Mouse (Mus musculus) embryonic facial prominence, embryonic 15.5 days (tissue): ENCODE data around the gene Mmp25. TPM values are rescaled to one million over a fixed set of nuclear protein-coding genes. Genes with fewer than 3 reads are reported as not detected.

Experiments
- ATAC-seq: fragments of 200-750 bp; cut with Nextera tagmentation; 2 replicates; pipeline ENCODE4 v1.8.0; 2017; ENCODE audit warnings: low read depth, moderate TSS enrichment; ENCODE audit not compliant: insufficient number of reproducible peaks, low FRiP score, low TSS enrichment
- H3K27ac ChIP-seq: fragments of 300-500 bp; sonication (generic); replicated peaks from 2 replicates; pipeline ENCODE4 v1.5.1; 2015; ENCODE audit warnings: mild to moderate bottlenecking, inconsistent platforms
- H3K27me3 ChIP-seq: fragments of 300-500 bp; sonication (generic); 2 replicates; pipeline ENCODE4 v1.6.1; 2015; ENCODE audit warnings: inconsistent platforms
- H3K36me3 ChIP-seq: fragments of 300-500 bp; sonication (generic); 2 replicates; pipeline ENCODE4 v1.6.1; 2015; ENCODE audit warnings: mild to moderate bottlenecking, inconsistent platforms
- H3K4me1 ChIP-seq: fragments of 300-500 bp; sonication (generic); 2 replicates; pipeline ENCODE4 v1.6.1; 2015; ENCODE audit warnings: inconsistent platforms
- H3K4me2 ChIP-seq: fragments of 300-500 bp; sonication (generic); replicated peaks from 2 replicates; pipeline ENCODE4 v1.6.1; 2015; ENCODE audit warnings: mild to moderate bottlenecking, inconsistent platforms
- H3K4me3 ChIP-seq: fragments of 300-500 bp; sonication (generic); replicated peaks from 2 replicates; pipeline ENCODE4 v1.5.1; 2015; ENCODE audit warnings: mild to moderate bottlenecking, inconsistent platforms
- H3K9ac ChIP-seq: fragments of 300-500 bp; sonication (generic); 2 replicates; pipeline ENCODE4 v1.6.1; 2015; ENCODE audit warnings: inconsistent platforms
- H3K9me3 ChIP-seq: fragments of 300-500 bp; sonication (generic); replicated peaks from 2 replicates; pipeline ENCODE4 v1.6.1; 2016; ENCODE audit warnings: inconsistent platforms
- WGBS: fragments of 180-500 bp; shearing (Covaris S2); methylation state at CpG from one replicate; pipeline ENCODE4 v1.1.7; 2015; 5-methylcytosine and 5-hydroxymethylcytosine counted together
- polyA plus RNA-seq: library from polyadenylated mRNA; unstranded; fragments of >200 nt; fragmentation: Nextera tagmentation; extraction: Ambion mirVana; gene quantifications from 2 replicates; pipeline ENCODE4 v1.2.1, GENCODE M21; 2015

Mmp25 gene
- 0.76 and 0.81 TPM in 2 replicates for polyA plus RNA-seq

- 1% methylated on average over 58 of the region's 58 CpGs for WGBS
- ATAC-seq: 0 out of 2 replicates have a peak, but pooled peaks have one; percentile 13
These were observed at the start of gene Mmp25 for GRCm38 (mm10) chr17:23644613-23645495. Mmp25 (minus strand) TSS chr17:23645277.

GRCm38 (mm10) chr17:23694491-23694890 lies 49.4 kb upstream of the Mmp25 start:
- no peak overlapping the region for H3K4me2 ChIP-seq
- no peak overlapping the region for H3K9ac ChIP-seq
- peaks cover 17% of the 10 kb centered on the region for H3K27me3 ChIP-seq
- peaks cover 5% of the 10 kb centered on the region for H3K4me1 ChIP-seq
- no peaks in the 10 kb centered on the region for H3K36me3 ChIP-seq
- H3K9me3 ChIP-seq: no peaks in the 10 kb centered on the region
- WGBS: 45% methylated on average over 1 of the region's 1 CpGs
- no peak overlapping the region for H3K4me3 ChIP-seq
- H3K27ac ChIP-seq: no peak overlapping the region
- ATAC-seq: no peak

More at GRCm38 (mm10) chr17:23644613-23645495, at the start of gene Mmp25:
- peak within 1 kb of the TSS; percentile 82 for H3K4me2 ChIP-seq
- H3K4me3 ChIP-seq: peak within 1 kb of the TSS; percentile 46
- H3K4me1 ChIP-seq: peaks cover 13% of the 10 kb centered on the region
- H3K27ac ChIP-seq: no peak within 1 kb of the TSS
- no peaks in the 10 kb centered on the region for H3K36me3 ChIP-seq
- 0 out of 2 replicates have a peak, but pooled peaks cover 4% of the 10 kb centered on the region for H3K9me3 ChIP-seq
- H3K27me3 ChIP-seq: peaks cover 35% of the 10 kb centered on the region
- H3K9ac ChIP-seq: peak within 1 kb of the TSS; percentile 10

- peak; percentile 87 for ATAC-seq
- whole genome bisulfite sequencing: 13% methylated on average over 15 of the region's 15 CpGs
- peak within 1 kb of the TSS; percentile 4; the same call in 1 of the 2 replicates for H3K9ac ChIP-seq
- peak within 1 kb of the TSS; percentile 24 for H3K4me3 ChIP-seq
- H3K27ac ChIP-seq: no peak within 1 kb of the TSS
- peaks cover 15% of the 10 kb centered on the region; the same call in 1 of the 2 replicates for H3K4me1 ChIP-seq
- peaks cover 55% of the 10 kb centered on the region for H3K27me3 ChIP-seq
- no peaks in the 10 kb centered on the region for H3K9me3 ChIP-seq
- H3K4me2 ChIP-seq: peak within 1 kb of the TSS; percentile 17; the same call in 1 of the 2 replicates
- H3K36me3 ChIP-seq: no peaks in the 10 kb centered on the region
These were observed 39.0 kb upstream of the Mmp25 start, which contains the start of gene Cldn9 for GRCm38 (mm10) chr17:23683856-23684672. Cldn9 (minus strand) TSS chr17:23684026.

- Histone ChIP-seq H3K27ac (no peak overlapping the region), H3K9ac (peak overlapping the region; percentile 4; the same call in 1 of the 2 replicates), H3K4me1 (peaks cover 15% of the 10 kb centered on the region; the same call in 1 of the 2 replicates), H3K36me3 (no peaks in the 10 kb centered on the region), H3K9me3 (no peaks in the 10 kb centered on the region), H3K4me2 (peak overlapping the region; percentile 17; the same call in 1 of the 2 replicates), H3K27me3 (peaks cover 63% of the 10 kb centered on the region), H3K4me3 (peak overlapping the region; percentile 24)
- peak; percentile 22; the same call in 1 of the 2 replicates for ATAC-seq
- 22% methylated on average over 15 of the region's 15 CpGs for WGBS
These were observed 38.1 kb upstream of the Mmp25 start for GRCm38 (mm10) chr17:23683226-23683625.

- H3K36me3 ChIP-seq: no peaks in the 10 kb centered on the region
- peaks cover 64% of the 10 kb centered on the region for H3K27me3 ChIP-seq
- H3K27ac ChIP-seq: no peak overlapping the region
- H3K9me3 ChIP-seq: no peaks in the 10 kb centered on the region
- no peak overlapping the region for H3K9ac ChIP-seq
- peak overlapping the region; percentile 24; the same call in 1 of the 2 replicates for H3K4me3 ChIP-seq
- no peak for ATAC-seq
- H3K4me2 ChIP-seq: no peak overlapping the region
- WGBS: 69% methylated on average over 3 of the region's 3 CpGs
- H3K4me1 ChIP-seq: peaks cover 19% of the 10 kb centered on the region; the same call in 1 of the 2 replicates
These were observed 37.5 kb upstream of the Mmp25 start for GRCm38 (mm10) chr17:23682530-23682929.

- H3K4me3 ChIP-seq: no peak overlapping the region
- H3K27me3 ChIP-seq: peaks cover 64% of the 10 kb centered on the region
- H3K36me3 ChIP-seq: no peaks in the 10 kb centered on the region
- H3K27ac ChIP-seq: no peak overlapping the region
- no peaks in the 10 kb centered on the region for H3K9me3 ChIP-seq
- H3K9ac ChIP-seq: no peak overlapping the region
- 57% methylated on average over 4 of the region's 4 CpGs for WGBS
- no peak for ATAC-seq
- no peak overlapping the region for H3K4me2 ChIP-seq
- H3K4me1 ChIP-seq: peaks cover 21% of the 10 kb centered on the region; the same call in 1 of the 2 replicates
These were observed 37.0 kb upstream of the Mmp25 start for GRCm38 (mm10) chr17:23682092-23682491.

GRCm38 (mm10) chr17:23681086-23681485 lies 36.0 kb upstream of the Mmp25 start:
- H3K4me3 ChIP-seq: no peak overlapping the region
- no peak overlapping the region for H3K9ac ChIP-seq
- 75% methylated on average over 10 of the region's 10 CpGs for WGBS
- H3K4me1 ChIP-seq: peaks cover 28% of the 10 kb centered on the region
- H3K36me3 ChIP-seq: no peaks in the 10 kb centered on the region
- no peak for ATAC-seq
- no peak overlapping the region for H3K4me2 ChIP-seq
- H3K9me3 ChIP-seq: no peaks in the 10 kb centered on the region
- H3K27me3 ChIP-seq: peaks cover 64% of the 10 kb centered on the region
- H3K27ac ChIP-seq: no peak overlapping the region

- no peak for ATAC-seq
- no peak overlapping the region for H3K9ac ChIP-seq
- no peak overlapping the region for H3K4me3 ChIP-seq
- H3K27me3 ChIP-seq: peaks cover 64% of the 10 kb centered on the region
- 73% methylated on average over 9 of the region's 9 CpGs for WGBS
- no peaks in the 10 kb centered on the region for H3K36me3 ChIP-seq
- no peak overlapping the region for H3K4me2 ChIP-seq
- peaks cover 36% of the 10 kb centered on the region for H3K4me1 ChIP-seq
- no peaks in the 10 kb centered on the region for H3K9me3 ChIP-seq
- H3K27ac ChIP-seq: no peak overlapping the region
These were observed 35.3 kb upstream of the Mmp25 start for GRCm38 (mm10) chr17:23680336-23680735.

GRCm38 (mm10) chr17:23679127-23679835 lies 34.2 kb upstream of the Mmp25 start, which contains the start of gene Cldn6:
Cldn6 (plus strand) TSS chr17:23679249.
- peaks cover 46% of the 10 kb centered on the region for H3K4me1 ChIP-seq

GRCm38 (mm10) chr17:23677236-23677679 lies 32.2 kb upstream of the Mmp25 start, which contains the start of gene Tnfrsf12a:
Tnfrsf12a (minus strand) TSS chr17:23677468.
- H3K27me3 ChIP-seq: peaks cover 41% of the 10 kb centered on the region
- H3K4me2 ChIP-seq: peak within 1 kb of the TSS; percentile 97
- WGBS: under 1% methylated on average over 34 of the region's 34 CpGs
- H3K9ac ChIP-seq: peak within 1 kb of the TSS; percentile 29; the same call in 1 of the 2 replicates
- peak within 1 kb of the TSS; percentile 75 for H3K27ac ChIP-seq
- peak; percentile 68 for ATAC-seq
- H3K36me3 ChIP-seq: no peaks in the 10 kb centered on the region
- H3K9me3 ChIP-seq: no peaks in the 10 kb centered on the region
- peaks cover 47% of the 10 kb centered on the region for H3K4me1 ChIP-seq
- H3K4me3 ChIP-seq: peak within 1 kb of the TSS; percentile 73

More at GRCm38 (mm10) chr17:23679127-23679835, 34.2 kb upstream of the Mmp25 start, which contains the start of gene Cldn6:
- no peak within 1 kb of the TSS; the same call in 1 of the 2 replicates for H3K9ac ChIP-seq
- no peaks in the 10 kb centered on the region for H3K36me3 ChIP-seq
- H3K4me3 ChIP-seq: peak within 1 kb of the TSS; percentile 28
- no peaks in the 10 kb centered on the region for H3K9me3 ChIP-seq
- H3K27me3 ChIP-seq: peaks cover 61% of the 10 kb centered on the region
- H3K4me2 ChIP-seq: peak within 1 kb of the TSS; percentile 44
- no peak within 1 kb of the TSS for H3K27ac ChIP-seq
- no peak for ATAC-seq
- whole genome bisulfite sequencing: 2% methylated on average over 38 of the region's 38 CpGs
